Mouse (Mus musculus): ENCODE data around the gene Magi1.

- TF ChIP-seq CTCF (IDR thresholded peaks at IDR 0.05; ENCODE audit: low read depth) (no peak), EP300 (IDR thresholded peaks at IDR 0.05; ENCODE audit: low read depth) (no peak)
Measured at GRCm38 (mm10) chr6:94019935-94020334, 263.8 kb downstream of the Magi1 start.
